Mouse (Mus musculus): ENCODE results near the gene Hoxc5. TPM values are rescaled to one million over a fixed set of nuclear protein-coding genes. Genes with fewer than 3 reads are reported as not detected.

Gene Hoxc5
- polyA plus RNA-seq, 1 experiment from 2014 or later: not detected

DNA sequence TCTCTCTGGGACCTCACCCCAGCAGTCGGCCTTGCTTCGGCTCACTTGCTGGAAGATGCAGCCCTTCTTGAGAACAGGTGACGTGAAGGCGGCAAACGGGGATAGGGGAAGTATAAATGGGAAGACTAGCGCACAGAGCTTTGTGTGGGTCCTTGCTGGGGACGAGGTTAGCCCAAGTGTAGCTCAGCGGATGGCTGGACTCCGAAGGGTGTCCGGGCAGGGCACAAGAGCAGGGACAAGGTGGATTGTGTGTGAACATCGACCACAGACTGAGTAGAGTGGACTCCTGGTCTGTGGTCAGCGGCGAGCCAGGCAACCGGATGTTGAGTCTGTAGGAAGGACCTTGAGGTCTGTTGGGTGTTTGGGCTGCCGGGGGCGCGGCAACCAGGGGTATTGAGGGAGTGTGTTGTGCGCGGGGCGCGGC is 8.5 kb downstream of the Hoxc5 start:
- H3K9me3 ChIP-seq (replicated peaks): no peaks in the 10 kb centered on the region
- H3K4me1 ChIP-seq: no peaks in the 10 kb centered on the region
- ATAC-seq: no peak
- WGBS: 1% methylated on average over 21 of the region's 21 CpGs
- H3K9ac ChIP-seq: no peak overlapping the region
- no peak overlapping the region for H3K4me3 ChIP-seq
- H3K27me3 ChIP-seq: peaks cover 100% of the 10 kb centered on the region
- H3K4me2 ChIP-seq: no peak overlapping the region
- no peaks in the 10 kb centered on the region for H3K36me3 ChIP-seq (ENCODE audit: poor library complexity, severe bottlenecking)
- no peak overlapping the region for H3K27ac ChIP-seq

DNA sequence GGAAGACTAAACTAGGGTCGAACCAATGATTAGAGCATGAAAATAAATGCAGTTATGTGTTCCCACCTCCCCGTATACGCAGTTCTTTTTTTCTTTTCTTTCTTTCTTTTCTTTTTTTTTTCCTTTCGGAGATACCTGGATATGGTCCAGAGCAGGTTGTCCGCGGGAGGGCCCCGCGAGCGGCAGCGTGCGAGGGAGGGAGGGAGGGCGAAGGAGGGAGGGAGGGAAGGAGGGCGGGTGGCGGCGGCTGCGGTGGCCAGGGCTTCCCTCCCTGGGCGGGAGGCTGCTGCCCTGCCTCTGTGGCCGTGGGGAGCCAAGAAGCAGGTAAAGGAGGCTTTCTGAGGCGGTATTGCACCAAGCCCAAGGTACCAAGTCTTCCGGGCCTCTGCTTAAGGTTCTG is 8.9 kb downstream of the Hoxc5 start, which contains the start of gene Hoxc9:
Gene Hoxc9, plus strand, starts transcription at position 269 of the 400 bp plus-strand sequence.
- H3K9ac ChIP-seq: no peak within 1 kb of the TSS
- H3K4me2 ChIP-seq: no peak within 1 kb of the TSS
- peaks cover under 1% of the 10 kb centered on the region; the same call in 1 of the 2 replicates for H3K4me1 ChIP-seq
- no peaks in the 10 kb centered on the region for H3K9me3 ChIP-seq (replicated peaks)
- no peaks in the 10 kb centered on the region for H3K36me3 ChIP-seq (ENCODE audit: poor library complexity, severe bottlenecking)
- no peak within 1 kb of the TSS for H3K27ac ChIP-seq
- peaks cover 100% of the 10 kb centered on the region for H3K27me3 ChIP-seq
- no peak within 1 kb of the TSS; the same call in 1 of the 2 replicates for H3K4me3 ChIP-seq
- no peak for ATAC-seq
- WGBS: under 1% methylated on average over 18 of the region's 20 CpGs

DNA sequence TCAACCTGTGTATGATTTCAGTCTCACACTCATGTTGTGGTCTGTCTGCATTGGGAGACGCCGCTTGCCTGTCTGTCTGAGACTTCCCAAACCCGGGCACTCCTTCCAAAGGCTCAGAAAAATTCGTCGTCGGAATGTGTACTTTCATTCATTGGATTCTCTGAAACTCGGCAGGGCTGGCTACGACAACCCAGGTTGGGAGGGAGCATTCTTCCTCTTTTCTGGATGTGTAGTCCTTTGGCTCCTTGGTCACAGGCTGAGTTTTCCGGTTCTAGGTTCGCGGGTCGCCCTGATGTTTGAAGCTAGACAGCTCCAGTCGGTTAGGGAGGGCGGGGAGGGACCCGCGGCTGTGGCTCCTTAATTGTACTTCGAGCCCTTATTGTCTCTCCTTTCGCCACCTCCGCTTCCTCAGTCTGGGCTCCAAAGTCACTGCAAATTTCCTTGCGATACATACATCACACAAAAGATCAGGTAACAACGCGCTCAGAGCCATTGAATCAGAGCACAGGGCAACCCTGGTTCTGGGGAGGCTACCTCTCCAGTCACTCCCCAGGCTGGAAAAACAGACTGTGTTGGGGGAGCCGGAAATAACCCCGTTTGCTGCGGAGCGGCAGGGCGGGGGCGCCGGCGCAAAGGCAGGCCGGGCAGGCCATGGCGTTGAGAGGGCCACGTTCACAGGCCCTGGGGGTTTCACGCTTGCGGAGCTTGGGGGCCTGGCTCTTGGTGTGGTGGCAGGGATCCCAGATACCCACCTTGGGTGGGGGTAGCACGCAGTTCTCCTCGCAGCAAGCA is 9.6 kb downstream of the Hoxc5 start:
- Histone ChIP-seq H3K36me3 (ENCODE audit: poor library complexity, severe bottlenecking) (no peaks in the 10 kb centered on the region), H3K9me3 (replicated peaks) (no peaks in the 10 kb centered on the region), H3K9ac (no peak overlapping the region), H3K4me2 (no peak overlapping the region), H3K27me3 (peaks cover 100% of the 10 kb centered on the region), H3K27ac (no peak overlapping the region), H3K4me1 (peaks cover 7% of the 10 kb centered on the region), H3K4me3 (no peak overlapping the region; the same call in 1 of the 2 replicates)
- ATAC-seq: no peak
- WGBS: 0% methylated on average over 36 of the region's 37 CpGs

DNA sequence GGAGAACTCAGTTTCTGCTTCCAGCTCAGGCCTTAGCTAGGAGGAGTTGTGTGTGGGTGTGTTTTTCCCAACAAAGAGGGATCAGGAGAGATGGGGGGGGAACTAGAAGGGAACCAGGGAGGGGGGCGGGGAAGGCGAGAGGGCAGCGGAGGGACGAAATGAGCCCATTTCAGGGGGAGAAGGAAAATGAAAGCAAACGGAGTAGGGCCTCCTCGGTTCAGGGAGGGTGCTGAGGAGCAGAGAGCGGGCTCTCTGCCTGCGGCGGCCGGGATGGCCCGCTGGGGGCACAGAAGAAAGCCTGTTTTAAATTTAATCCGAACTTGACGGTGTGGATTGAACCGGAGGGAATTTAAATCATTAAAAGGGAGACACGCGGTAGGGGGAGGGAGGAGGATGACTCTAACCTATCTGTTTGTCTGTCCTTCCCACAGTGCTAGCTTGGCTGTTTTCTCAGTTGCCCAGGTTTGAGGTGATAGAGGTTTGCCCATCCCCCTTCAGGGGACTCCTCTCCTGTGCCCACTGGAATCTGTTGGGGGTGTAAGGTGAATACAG is 10.3 kb downstream of the Hoxc5 start:
- Histone ChIP-seq H3K27ac (no peak overlapping the region), H3K27me3 (peaks cover 100% of the 10 kb centered on the region), H3K4me2 (no peak overlapping the region), H3K36me3 (ENCODE audit: poor library complexity, severe bottlenecking) (no peaks in the 10 kb centered on the region), H3K9me3 (replicated peaks) (no peaks in the 10 kb centered on the region), H3K9ac (no peak overlapping the region), H3K4me1 (peaks cover 8% of the 10 kb centered on the region), H3K4me3 (no peak overlapping the region; the same call in 1 of the 2 replicates)
- ATAC-seq: no peak
- 1% methylated on average over 15 of the region's 16 CpGs for WGBS

DNA sequence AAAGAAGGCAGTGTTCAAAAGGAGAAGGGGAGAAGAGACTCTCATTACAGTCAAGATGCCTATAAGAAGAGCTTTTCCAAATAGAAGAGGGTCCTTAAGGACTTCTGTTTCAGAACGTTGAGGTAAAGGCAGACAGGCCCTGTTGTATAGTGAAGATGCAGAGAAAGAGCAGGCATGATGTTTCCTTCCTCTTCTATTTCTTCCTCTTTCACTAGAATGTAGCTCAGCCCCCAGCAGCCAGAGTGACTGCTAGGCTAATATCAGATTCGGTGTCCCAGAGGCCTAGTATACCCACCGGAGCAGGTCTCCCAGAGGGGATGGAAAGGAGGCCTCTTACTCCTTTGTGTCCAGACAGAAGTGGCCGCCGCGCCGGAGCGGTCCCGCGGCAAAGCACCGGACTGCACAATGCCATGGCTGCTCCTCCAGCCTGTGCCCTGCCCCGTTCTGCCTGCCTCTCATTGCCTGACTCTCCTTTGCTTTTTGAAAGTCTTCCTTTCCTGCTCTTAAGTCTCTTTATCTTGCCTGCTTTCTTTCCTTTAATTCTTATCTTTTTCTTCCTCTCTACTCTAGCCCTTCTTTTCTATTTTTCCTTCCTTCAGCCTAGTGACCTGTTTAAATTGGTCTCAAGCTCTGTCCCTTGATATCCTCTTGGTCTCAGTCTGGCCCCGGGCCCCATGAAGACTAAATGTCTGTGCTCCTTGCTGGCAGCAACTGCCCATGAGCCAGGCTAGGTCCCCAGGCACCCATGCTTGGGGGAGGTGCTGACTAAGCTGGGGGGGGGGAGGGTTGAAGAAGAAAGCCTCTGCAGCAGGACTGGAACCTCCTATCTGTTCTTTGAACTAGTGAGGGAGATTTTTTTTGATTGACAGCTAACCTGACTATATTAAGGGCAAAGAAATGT is 11.6 kb downstream of the Hoxc5 start:
- H3K4me2 ChIP-seq: no peak overlapping the region
- peaks cover 8% of the 10 kb centered on the region for H3K4me1 ChIP-seq
- no peak overlapping the region for H3K4me3 ChIP-seq
- no peak overlapping the region for H3K27ac ChIP-seq
- peaks cover 100% of the 10 kb centered on the region for H3K27me3 ChIP-seq
- WGBS: under 1% methylated on average over 13 of the region's 13 CpGs
- H3K9me3 ChIP-seq (replicated peaks): no peaks in the 10 kb centered on the region
- no peak overlapping the region for H3K9ac ChIP-seq
- no peaks in the 10 kb centered on the region for H3K36me3 ChIP-seq (ENCODE audit: poor library complexity, severe bottlenecking)
- ATAC-seq: no peak

DNA sequence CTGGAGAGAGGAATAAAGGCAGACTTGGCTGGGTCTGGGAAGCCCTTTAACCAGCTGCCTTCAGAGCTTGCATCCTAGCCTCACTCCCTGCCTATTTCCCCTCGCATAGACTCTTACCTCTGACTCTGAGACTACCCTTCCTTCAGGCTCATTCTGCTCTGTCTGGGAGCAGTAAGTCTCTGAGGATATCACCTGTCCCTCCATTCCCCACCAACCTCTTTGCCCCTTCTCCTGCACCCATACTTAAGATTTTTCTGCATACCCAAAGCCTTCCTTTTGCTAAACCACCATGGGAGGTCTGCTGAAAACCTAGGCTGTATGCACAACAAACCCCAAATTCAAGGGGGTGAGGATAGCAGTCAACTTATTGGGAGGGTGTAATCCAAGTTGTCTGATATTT is 12.7 kb downstream of the Hoxc5 start:
- H3K36me3 ChIP-seq (ENCODE audit: poor library complexity, severe bottlenecking): no peaks in the 10 kb centered on the region
- no peak overlapping the region for H3K27ac ChIP-seq
- no peak overlapping the region for H3K4me2 ChIP-seq
- H3K4me3 ChIP-seq: no peak overlapping the region
- H3K27me3 ChIP-seq: peaks cover 100% of the 10 kb centered on the region
- no peaks in the 10 kb centered on the region for H3K9me3 ChIP-seq (replicated peaks)
- H3K9ac ChIP-seq: no peak overlapping the region
- H3K4me1 ChIP-seq: peaks cover 8% of the 10 kb centered on the region
- WGBS: 0% methylated on average over 1 of the region's 1 CpGs
- no peak for ATAC-seq

DNA sequence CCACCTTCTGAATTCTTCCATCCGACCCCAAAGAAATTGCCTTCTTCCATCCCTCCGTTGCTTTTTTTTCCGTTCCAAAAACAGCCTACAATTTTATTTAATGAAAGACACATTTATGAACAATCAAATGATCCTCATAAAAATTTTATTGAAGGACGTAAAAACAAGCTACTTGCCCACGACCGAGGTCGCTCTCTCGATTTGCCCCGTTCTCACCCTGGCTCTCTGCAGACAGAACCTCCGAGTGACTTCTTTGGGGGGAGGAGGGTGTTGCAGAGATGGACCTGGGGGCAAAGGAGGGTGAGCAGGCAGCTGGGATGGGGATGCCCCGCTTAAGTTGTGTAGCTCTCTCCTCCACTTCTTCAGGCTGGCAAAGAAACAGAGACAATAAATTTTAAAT is 13.1 kb downstream of the Hoxc5 start:
- no peaks in the 10 kb centered on the region for H3K36me3 ChIP-seq (ENCODE audit: poor library complexity, severe bottlenecking)
- H3K4me3 ChIP-seq: no peak overlapping the region
- WGBS: 3% methylated on average over 11 of the region's 11 CpGs
- H3K4me2 ChIP-seq: no peak overlapping the region
- H3K4me1 ChIP-seq: peaks cover 8% of the 10 kb centered on the region
- H3K27ac ChIP-seq: no peak overlapping the region
- H3K27me3 ChIP-seq: peaks cover 100% of the 10 kb centered on the region
- H3K9ac ChIP-seq: no peak overlapping the region
- no peaks in the 10 kb centered on the region for H3K9me3 ChIP-seq (replicated peaks)
- ATAC-seq: no peak

DNA sequence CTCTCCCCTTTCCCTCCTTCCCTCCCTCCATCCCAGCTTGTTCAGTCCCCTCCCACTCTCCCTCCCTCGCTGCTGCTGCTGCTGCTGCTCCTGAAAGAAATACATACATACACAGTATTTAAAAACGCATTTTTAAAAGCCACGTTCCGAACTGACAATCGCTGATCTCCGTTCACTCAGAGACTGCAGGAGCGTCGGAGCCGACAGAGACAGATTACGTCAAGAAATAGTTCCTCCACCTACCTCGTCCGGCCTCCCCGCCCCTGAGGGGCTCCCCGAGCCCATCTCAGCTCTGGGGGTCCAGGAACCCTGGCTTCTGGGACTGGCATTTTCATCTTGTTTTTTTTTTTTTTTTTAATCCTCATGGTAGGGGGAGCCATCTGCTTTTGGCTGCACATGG is 13.7 kb downstream of the Hoxc5 start:
- no peaks in the 10 kb centered on the region for H3K36me3 ChIP-seq (ENCODE audit: poor library complexity, severe bottlenecking)
- H3K9ac ChIP-seq: no peak overlapping the region
- no peak overlapping the region for H3K27ac ChIP-seq
- peak overlapping the region; percentile 41 for H3K4me2 ChIP-seq
- peaks cover 8% of the 10 kb centered on the region for H3K4me1 ChIP-seq
- no peaks in the 10 kb centered on the region for H3K9me3 ChIP-seq (replicated peaks)
- H3K4me3 ChIP-seq: 0 out of 2 replicates have a peak overlapping the region, but pooled peaks have one; percentile 22
- peaks cover 100% of the 10 kb centered on the region for H3K27me3 ChIP-seq
- no peak for ATAC-seq
- WGBS: 1% methylated on average over 14 of the region's 14 CpGs

DNA sequence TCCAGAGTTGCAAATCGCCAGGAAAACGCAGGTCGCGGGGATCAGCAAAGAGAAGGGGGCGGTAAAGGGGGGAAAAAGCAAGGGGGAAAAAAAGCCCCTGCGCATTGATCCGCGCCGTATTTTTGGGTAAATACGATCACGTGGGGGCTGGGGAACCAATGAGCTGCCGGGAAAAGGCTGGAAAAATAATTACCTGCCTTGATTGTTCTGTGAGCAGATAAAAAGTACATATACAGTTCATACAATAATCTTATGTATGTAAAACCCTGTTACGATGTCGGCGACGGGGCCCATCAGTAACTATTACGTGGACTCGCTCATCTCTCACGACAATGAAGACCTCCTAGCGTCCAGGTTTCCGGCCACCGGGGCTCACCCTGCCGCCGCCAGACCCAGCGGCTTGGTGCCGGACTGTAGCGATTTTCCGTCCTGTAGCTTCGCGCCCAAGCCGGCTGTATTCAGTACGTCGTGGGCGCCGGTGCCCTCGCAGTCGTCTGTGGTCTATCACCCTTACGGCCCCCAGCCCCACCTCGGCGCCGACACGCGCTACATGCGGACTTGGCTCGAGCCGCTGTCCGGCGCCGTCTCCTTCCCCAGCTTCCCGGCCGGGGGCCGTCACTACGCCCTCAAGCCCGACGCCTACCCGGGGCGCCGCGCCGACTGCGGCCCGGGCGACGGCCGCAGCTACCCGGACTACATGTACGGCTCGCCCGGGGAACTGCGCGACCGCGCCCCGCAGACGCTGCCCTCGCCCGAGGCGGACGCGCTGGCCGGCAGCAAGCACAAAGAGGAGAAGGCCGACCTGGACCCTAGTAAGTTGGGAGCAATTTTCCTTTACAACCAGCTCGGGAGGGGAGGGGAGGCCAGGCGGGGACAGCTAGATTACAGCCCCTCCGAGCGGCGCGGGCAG is 14.4 kb downstream of the Hoxc5 start:
- H3K9ac ChIP-seq: no peak overlapping the region
- H3K36me3 ChIP-seq (ENCODE audit: poor library complexity, severe bottlenecking): no peaks in the 10 kb centered on the region
- peaks cover 100% of the 10 kb centered on the region for H3K27me3 ChIP-seq
- no peak for ATAC-seq
- no peaks in the 10 kb centered on the region for H3K9me3 ChIP-seq (replicated peaks)
- H3K4me1 ChIP-seq: peaks cover 8% of the 10 kb centered on the region
- under 1% methylated on average over 88 of the region's 88 CpGs for WGBS
- H3K27ac ChIP-seq: no peak overlapping the region
- H3K4me3 ChIP-seq: peak overlapping the region; percentile 22
- peak overlapping the region; percentile 41 for H3K4me2 ChIP-seq

DNA sequence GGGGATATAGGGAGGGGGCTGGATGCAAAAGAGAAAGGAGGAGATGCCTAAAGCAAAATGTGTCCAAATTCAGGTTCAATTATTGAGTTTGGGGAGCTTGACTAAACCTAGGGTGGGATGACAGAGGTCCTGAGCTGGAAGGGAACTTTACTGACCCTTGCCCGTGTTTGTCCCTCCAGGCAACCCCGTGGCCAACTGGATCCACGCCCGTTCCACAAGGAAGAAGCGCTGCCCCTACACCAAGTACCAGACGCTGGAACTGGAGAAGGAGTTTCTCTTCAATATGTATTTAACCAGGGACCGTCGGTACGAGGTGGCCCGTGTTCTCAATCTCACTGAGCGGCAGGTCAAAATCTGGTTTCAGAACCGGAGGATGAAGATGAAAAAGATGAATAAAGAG is 16.5 kb downstream of the Hoxc5 start:
- no peak overlapping the region for H3K27ac ChIP-seq
- WGBS: under 1% methylated on average over 12 of the region's 12 CpGs
- H3K9me3 ChIP-seq (replicated peaks): no peaks in the 10 kb centered on the region
- H3K4me1 ChIP-seq: peaks cover 8% of the 10 kb centered on the region
- H3K4me2 ChIP-seq: no peak overlapping the region
- no peak overlapping the region for H3K4me3 ChIP-seq
- no peak overlapping the region for H3K9ac ChIP-seq
- no peaks in the 10 kb centered on the region for H3K36me3 ChIP-seq (ENCODE audit: poor library complexity, severe bottlenecking)
- H3K27me3 ChIP-seq: peaks cover 100% of the 10 kb centered on the region
- no peak for ATAC-seq

DNA sequence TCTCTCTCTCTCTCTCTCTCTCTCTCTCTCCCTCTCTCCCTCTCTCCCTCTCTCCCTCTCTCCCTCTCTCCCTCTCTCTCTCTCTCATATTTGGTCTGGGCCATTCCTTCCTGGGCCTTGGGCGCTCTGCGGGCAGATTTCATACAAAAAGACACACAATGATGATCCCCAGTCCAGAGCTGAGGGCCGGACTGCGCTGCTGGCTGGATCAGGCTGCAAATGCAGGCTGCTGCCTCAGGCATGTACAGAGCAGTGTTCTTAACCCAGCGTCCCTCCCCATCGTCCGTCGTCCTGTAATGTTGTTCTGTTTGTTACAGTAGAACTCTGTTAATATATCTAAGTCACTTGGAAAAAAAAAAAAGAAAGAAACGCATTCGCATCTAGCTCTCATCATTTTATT is 17.3 kb downstream of the Hoxc5 start:
- H3K4me3 ChIP-seq: no peak overlapping the region
- no peak for ATAC-seq
- H3K9ac ChIP-seq: no peak overlapping the region
- WGBS: 0% methylated on average over 10 of the region's 10 CpGs
- no peaks in the 10 kb centered on the region for H3K36me3 ChIP-seq (ENCODE audit: poor library complexity, severe bottlenecking)
- H3K9me3 ChIP-seq (replicated peaks): no peaks in the 10 kb centered on the region
- no peak overlapping the region for H3K4me2 ChIP-seq
- no peak overlapping the region for H3K27ac ChIP-seq
- peaks cover 100% of the 10 kb centered on the region for H3K27me3 ChIP-seq
- H3K4me1 ChIP-seq: peaks cover 8% of the 10 kb centered on the region
